Mouse (Mus musculus) NIH3T3 (cell line): ENCODE measurements around the gene Cntn6.

ENCODE experiments used
- DNase-seq: peaks from one replicate; pipeline ENCODE4 v3.0.0-alpha.2; 2012; ENCODE audit warnings: low read depth

Gene Cntn6

DNA sequence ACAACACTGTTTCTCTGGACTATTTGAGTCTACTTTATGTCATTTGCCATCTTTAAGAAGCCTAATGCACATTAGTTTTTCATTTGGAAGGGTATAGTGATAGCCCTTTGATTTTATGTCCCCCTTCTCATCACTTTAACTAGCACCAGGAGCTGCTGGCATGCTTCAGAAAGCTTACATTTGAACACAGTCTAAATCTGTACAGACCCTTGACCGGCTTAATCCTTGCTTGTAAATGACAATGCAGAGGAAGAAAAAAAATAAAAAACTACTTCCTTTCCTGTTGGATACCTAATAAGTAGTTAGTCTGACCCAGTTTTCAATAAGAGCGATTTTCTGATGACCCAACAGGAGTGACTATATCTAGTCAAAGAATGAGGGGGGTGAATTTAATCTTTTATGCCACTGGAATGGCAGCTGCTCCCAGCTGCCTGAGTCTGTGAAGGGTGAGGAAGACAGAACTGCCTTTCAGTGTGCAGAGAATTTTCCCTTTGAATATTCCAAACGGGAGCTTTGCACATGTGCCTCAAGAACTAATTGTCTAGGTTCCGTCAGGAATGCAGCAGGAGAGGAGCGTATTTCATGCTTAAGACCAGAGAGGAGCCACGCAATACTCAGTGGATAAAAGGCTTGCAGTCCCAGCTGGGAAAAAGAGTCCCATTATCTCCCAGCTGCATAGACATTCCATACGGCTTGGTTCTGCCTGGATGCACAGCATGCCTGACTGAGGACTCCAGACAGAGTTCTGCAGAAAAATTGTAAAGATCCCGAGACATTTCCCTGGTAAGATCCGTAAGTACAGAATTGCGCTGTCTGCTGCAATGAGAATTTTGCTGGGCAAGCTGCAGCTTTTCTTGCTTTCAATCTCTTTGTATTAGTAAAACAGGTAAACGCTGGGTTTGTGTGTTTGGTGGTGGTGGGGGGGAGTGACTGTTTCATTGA is at the start of gene Cntn6:
Gene Cntn6 (plus strand): TSS at position 301 of the 942 bp plus-strand sequence.
- DNase-seq: no peak

DNA sequence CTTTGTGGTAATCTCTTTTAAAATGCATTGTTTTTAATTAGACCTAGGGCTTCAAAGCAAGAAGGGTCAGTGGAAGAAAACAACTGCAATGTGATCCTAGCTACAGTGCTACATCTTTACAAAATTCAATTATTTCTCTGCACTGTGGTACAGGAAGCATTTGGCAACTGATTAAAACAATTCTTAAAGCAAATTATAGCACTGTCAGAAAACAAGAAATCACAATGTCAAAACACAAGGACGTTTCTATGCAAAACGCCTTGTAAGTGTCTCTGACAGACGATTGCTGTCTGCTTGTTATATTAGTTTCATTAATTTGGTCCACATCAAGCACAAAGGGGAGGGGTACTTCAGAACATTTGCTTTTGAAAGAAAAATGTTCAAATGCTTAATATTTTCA is 48.9 kb upstream of the Cntn6 start:
- DNase-seq: no peak

DNA sequence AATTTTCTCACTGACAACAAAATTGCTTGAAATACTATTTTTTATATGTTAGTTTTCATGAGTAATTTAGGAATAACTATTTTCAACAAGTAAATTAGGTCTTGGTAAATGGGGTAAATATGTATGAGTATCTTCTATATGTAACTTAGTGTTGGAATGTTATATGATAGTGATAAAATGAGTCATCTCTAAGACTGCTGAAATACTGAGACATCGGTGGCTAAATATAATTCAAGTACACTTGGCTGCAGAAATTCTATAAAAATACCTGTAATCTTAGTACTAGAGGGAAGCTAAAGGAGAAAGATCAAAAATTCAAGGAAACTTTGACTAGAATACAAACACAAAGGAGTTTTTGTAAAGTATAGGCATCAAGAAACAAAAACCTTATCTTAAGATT is 21.9 kb upstream of the Cntn6 start:
- DNase-seq: no peak

DNA sequence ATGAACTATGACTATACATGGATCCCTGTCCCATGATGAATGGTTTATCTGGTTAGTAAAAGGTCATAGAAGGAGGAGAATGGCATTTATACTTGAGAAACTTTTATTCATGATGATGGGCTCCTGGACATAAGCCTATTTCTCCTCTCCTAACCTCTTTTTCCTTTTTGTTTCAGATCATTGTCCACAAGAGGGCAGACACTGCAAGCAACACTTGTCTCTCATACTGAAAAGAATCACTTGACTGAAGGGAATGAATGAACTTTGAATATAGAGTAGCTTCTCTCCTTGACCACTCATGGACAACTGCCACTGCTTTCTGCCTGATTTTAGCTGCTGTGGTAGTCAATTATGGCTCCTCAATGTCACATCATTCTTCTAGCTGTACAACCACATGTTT is 13.3 kb upstream of the Cntn6 start:
- no peak for DNase-seq

- no peak for DNase-seq
Observed at GRCm38 (mm10) chr6:104493459-104493858, 869 bp downstream of the Cntn6 start.

DNA sequence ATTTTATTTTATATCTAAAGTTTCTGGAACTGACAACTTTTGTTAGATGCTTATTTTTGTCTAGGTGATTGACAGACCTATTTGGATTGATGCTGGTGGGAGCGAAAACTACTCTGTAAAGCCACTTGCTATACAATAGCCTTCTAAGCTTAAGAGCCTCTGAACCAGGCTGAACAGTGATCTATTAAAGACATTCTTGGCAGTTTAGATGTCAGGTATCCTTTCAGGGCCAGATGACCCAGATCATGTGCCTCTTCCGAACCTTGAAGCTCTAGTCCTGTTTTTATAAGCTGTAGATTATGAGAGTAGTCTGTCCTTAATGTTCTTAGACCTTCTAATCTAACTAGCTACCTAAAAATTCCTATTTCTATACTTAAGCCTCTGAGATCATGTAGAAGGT is 3.2 kb downstream of the Cntn6 start:
- no peak for DNase-seq

DNA sequence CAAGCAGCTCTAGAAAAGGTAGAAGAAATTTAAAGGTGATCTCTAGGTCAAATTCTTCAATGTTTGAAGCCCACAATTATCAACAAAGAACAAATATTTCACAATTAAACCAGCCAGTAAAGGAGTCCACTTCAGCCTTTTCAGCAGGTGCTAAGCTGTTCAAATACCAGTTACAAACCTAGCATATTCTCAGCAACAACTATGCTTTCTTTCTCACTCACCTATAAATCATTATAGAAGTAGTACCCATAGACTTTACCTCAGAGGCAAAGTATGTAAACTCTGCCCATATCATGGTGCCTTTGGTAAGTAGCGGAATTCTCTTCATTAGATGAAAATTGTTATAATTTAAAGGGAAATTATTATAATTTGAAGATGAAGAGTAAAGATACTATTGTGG is 71.4 kb downstream of the Cntn6 start:
- no peak for DNase-seq

DNA sequence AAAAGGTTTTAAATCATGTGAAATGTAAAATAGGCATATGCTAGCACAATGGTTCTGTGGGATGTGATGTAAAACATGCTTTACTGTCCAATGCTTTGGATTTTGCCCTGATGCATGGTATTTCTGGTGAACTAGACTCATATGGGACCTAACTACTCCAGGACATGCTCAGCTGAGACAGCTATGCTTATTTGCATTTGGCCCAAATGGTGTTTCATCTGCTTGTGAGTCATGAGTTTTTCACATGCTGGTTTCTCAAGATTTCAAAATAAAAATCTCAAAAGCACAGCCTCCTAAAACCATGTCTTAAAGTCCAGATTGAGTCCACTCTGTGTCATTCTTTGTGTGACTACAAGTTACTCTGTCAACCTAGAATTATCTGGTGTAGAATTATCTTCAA is 77.0 kb downstream of the Cntn6 start:
- DNase-seq: no peak

DNA sequence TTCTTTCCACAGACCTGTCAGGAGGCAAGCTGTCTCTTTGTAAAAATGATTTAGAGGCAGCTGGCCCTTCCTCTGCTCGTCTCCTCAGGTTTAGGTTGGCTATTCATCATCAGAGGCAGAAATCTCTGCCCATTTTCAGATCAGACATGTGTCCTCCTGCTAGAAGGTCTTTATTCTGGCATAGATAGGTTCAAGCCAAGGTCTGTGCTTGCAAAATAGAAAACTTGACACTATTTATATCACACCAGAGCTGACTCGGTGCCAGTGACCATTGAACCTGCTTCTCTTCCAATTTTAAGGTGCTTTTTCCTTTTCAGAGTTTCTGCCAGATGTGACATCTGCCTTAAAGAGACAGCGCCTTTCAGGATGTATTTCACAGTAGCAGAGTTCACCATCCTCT is 95.4 kb downstream of the Cntn6 start:
- no peak for DNase-seq

DNA sequence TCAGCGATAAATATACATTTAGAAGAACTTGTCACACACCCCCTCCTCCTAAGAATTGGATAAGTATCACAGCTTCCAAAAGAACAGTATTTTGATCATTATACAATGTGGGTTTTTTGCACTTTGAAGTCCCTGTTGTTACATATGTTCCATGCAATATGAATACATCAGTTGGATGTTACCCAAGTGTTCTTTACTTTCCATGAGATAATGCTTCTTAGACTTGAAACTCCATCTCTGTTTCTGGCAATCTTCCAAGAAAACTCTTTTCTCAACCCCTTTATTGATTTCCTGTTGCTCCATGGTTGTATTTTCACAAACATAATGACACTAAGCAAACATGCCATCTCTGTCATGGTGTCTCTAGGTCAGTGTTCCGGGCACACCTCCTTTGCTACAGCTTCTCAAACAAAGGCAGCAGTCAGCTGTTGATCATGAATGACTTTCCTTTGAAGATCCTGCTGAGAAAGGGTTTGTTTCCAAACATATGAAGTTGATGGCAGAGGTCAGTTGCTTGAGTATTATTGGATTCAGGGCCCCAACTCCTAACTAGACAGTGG is 108.3 kb downstream of the Cntn6 start:
- no peak for DNase-seq

- no peak for DNase-seq
Observed at GRCm38 (mm10) chr6:104602894-104603293, 110.3 kb downstream of the Cntn6 start.

GRCm38 (mm10) chr6:104603371-104603770 is 110.8 kb downstream of the Cntn6 start:
- no peak for DNase-seq

- no peak for DNase-seq
Observed at GRCm38 (mm10) chr6:104605214-104605613, 112.6 kb downstream of the Cntn6 start.

DNA sequence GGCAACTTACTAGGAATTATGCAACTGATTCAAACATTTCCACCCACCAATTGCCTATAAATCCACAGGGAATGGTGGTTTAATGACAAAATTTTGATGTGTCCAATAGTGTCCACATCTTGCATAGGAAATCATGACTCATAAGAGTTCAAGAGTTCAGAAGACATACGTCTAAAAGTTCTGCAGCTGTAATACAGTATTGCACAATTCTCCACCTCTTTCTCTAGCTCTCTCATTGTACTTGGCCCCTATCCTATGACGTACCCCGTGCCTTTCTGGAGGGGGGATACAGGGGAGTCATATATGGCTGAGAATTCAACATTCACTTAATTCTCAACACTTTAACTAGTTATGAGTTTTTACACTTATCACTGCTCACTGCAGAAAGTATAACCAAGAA is 160.9 kb downstream of the Cntn6 start:
- peak; percentile 16 for DNase-seq

GRCm38 (mm10) chr6:104668701-104669100 is 176.1 kb downstream of the Cntn6 start:
- no peak for DNase-seq

GRCm38 (mm10) chr6:104674249-104674648 is 181.7 kb downstream of the Cntn6 start:
- no peak for DNase-seq

GRCm38 (mm10) chr6:104679809-104680495 is 187.4 kb downstream of the Cntn6 start:
- DNase-seq: no peak

- no peak for DNase-seq
Observed at GRCm38 (mm10) chr6:104687980-104688379, 195.4 kb downstream of the Cntn6 start.

GRCm38 (mm10) chr6:104688439-104689125 is 196.0 kb downstream of the Cntn6 start:
- no peak for DNase-seq

DNA sequence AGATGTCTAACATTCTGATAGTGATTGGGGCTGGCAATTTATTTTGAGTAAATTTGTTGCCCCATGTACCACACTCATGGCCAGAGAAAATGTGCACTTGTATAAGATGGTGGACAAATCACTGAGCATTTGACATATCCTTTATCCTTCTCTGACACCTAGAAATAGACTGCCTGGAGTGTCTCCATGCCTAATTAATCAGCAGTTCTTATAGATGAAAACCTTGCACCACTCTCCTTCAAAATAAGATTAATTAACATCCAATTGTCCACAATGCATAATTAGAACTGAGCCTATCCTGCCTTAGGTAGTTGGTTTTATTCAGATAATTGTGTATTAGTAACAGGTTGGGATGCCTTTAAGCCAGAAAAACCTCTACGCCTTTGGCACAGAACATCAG is 236.0 kb downstream of the Cntn6 start:
- no peak for DNase-seq

DNA sequence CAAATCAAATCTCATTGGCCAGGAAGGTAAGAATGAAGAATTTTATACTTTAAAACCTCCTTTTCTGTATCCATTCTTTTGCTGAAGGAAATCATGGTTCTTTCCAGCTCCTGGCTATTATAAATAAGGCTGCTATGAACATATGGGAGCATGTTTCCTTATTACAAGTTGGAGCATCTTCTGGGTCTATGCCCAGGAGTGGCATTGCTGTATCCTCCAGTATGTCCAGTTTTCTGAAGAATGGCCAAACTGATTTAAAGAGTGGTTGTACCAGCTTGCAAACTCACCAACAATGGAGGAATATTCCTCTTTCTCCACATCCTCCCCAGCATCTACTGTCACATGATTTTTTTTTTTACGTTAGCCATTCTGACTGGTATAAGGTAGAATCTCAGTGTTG is 241.7 kb downstream of the Cntn6 start:
- DNase-seq: no peak

DNA sequence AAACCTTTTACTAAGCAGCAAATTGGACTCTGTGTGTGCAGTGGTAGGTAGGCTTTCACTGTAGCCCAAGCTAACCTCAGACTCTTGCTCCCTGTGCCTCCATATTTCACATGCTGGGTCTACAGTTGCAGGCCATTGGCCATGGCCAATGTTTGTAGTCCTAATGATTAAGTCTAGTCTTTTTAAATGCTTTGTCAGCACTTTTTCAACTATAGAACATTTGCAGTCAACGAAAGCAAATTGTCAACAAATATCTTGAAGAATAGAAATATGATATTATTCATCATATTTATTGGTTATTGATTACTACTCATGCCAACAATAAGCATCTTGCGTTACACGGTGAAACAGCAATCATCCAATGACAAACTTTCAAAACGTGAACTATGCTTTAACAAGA is 246.4 kb downstream of the Cntn6 start:
- no peak for DNase-seq
